Mouse (Mus musculus): Measurements from ENCODE around the gene Krt42. TPM values are rescaled to one million over a fixed set of nuclear protein-coding genes. Genes with fewer than 3 reads are reported as not detected.
"Not testable (repeated sequence)": the region's sequence is repeated elsewhere in the genome, so short reads cannot be mapped to it uniquely, and the experiment has no call there.

Krt42 gene
- polyA plus RNA-seq, 1 experiment from 2014 or later: not detected

- Histone ChIP-seq H3K9ac (no peak within 1 kb of the TSS), H3K36me3 (no peaks in the 10 kb centered on the region), H3K9me3 (replicated peaks) (no peaks in the 10 kb centered on the region), H3K4me1 (no peaks in the 10 kb centered on the region), H3K4me2 (no peak within 1 kb of the TSS), H3K27me3 (replicated peaks) (no peaks in the 10 kb centered on the region), H3K27ac (no peak within 1 kb of the TSS), H3K4me3 (no peak within 1 kb of the TSS)
- no peak for ATAC-seq
- 56% methylated on average over 7 of the region's 7 CpGs for WGBS (ENCODE audit: insufficient replicate concordance)
Observed at GRCm38 (mm10) chr11:100248852-100249465, 20.7 kb downstream of the Krt42 start, which contains the start of gene Krt16. Gene Krt16, minus strand, starts transcription at chr11:100248902.

- not testable (repeated sequence) for ATAC-seq; H3K36me3 ChIP-seq; H3K9me3 ChIP-seq (replicated peaks); H3K4me2 ChIP-seq; H3K4me1 ChIP-seq; H3K9ac ChIP-seq; H3K27ac ChIP-seq; H3K4me3 ChIP-seq; H3K27me3 ChIP-seq (replicated peaks)
- 46% methylated on average over 7 of the region's 7 CpGs for WGBS (ENCODE audit: insufficient replicate concordance)
Observed at GRCm38 (mm10) chr11:100246471-100246870, 23.2 kb downstream of the Krt42 start.

- H3K27ac ChIP-seq; H3K9me3 ChIP-seq (replicated peaks); H3K36me3 ChIP-seq; H3K27me3 ChIP-seq (replicated peaks); H3K4me1 ChIP-seq; H3K9ac ChIP-seq; ATAC-seq; H3K4me3 ChIP-seq; H3K4me2 ChIP-seq: not testable (repeated sequence)
- WGBS (ENCODE audit: insufficient replicate concordance): 79% methylated on average over 4 of the region's 4 CpGs
Observed at GRCm38 (mm10) chr11:100240272-100240671, 29.4 kb downstream of the Krt42 start.

GRCm38 (mm10) chr11:100221741-100222140, 47.9 kb downstream of the Krt42 start:
- no peak overlapping the region for H3K27ac ChIP-seq
- H3K9me3 ChIP-seq (replicated peaks): peaks cover 6% of the 10 kb centered on the region
- no peak overlapping the region for H3K4me3 ChIP-seq
- H3K27me3 ChIP-seq (replicated peaks): no peaks in the 10 kb centered on the region
- H3K36me3 ChIP-seq: no peaks in the 10 kb centered on the region
- ATAC-seq: no peak
- H3K4me1 ChIP-seq: no peaks in the 10 kb centered on the region
- H3K4me2 ChIP-seq: no peak overlapping the region
- H3K9ac ChIP-seq: no peak overlapping the region
- 47% methylated on average over 8 of the region's 8 CpGs for WGBS (ENCODE audit: insufficient replicate concordance)

- ATAC-seq: no peak
- Histone ChIP-seq H3K9ac (no peak overlapping the region), H3K27me3 (replicated peaks) (no peaks in the 10 kb centered on the region), H3K27ac (no peak overlapping the region), H3K4me2 (no peak overlapping the region), H3K9me3 (replicated peaks) (no peaks in the 10 kb centered on the region), H3K4me3 (no peak overlapping the region), H3K36me3 (no peaks in the 10 kb centered on the region), H3K4me1 (no peaks in the 10 kb centered on the region)
- WGBS (ENCODE audit: insufficient replicate concordance): 66% methylated on average over 4 of the region's 4 CpGs
Observed at GRCm38 (mm10) chr11:100219304-100219703, 50.4 kb downstream of the Krt42 start.

Other genes starting within 250 kb of the Krt42 start
- gene Krt33b, start 240.0 kb downstream of the Krt42 start, polyA plus RNA-seq (2016; fragmentation: Nextera tagmentation; extraction: Ambion mirVana): not detected in 2 replicates
- not detected in 2 replicates for gene Krt34, start 228.3 kb downstream of the Krt42 start, polyA plus RNA-seq (2016; fragmentation: Nextera tagmentation; extraction: Ambion mirVana)
- gene Krt31, start 219.3 kb downstream of the Krt42 start, polyA plus RNA-seq (2016; fragmentation: Nextera tagmentation; extraction: Ambion mirVana): not detected in 2 replicates
- gene Krt32, start 181.6 kb downstream of the Krt42 start, polyA plus RNA-seq (2016; fragmentation: Nextera tagmentation; extraction: Ambion mirVana): not detected in 2 replicates
- gene Krt35, start 173.6 kb downstream of the Krt42 start, polyA plus RNA-seq (2016; fragmentation: Nextera tagmentation; extraction: Ambion mirVana): not detected in 2 replicates
- gene Krt36, start 164.2 kb downstream of the Krt42 start, polyA plus RNA-seq (2016; fragmentation: Nextera tagmentation; extraction: Ambion mirVana): not detected in 2 replicates
- gene Krt13, start 148.3 kb downstream of the Krt42 start, polyA plus RNA-seq (2016; fragmentation: Nextera tagmentation; extraction: Ambion mirVana): not detected in 2 replicates
- gene Krt15, start 133.9 kb downstream of the Krt42 start, polyA plus RNA-seq (2016; fragmentation: Nextera tagmentation; extraction: Ambion mirVana): 0.28 and 0.36 TPM in 2 replicates
- 4.0 and 6.7 TPM in 2 replicates for gene Krt19, start 121.2 kb downstream of the Krt42 start, polyA plus RNA-seq (2016; fragmentation: Nextera tagmentation; extraction: Ambion mirVana)
- gene Krt9, start 76.6 kb downstream of the Krt42 start, polyA plus RNA-seq (2016; fragmentation: Nextera tagmentation; extraction: Ambion mirVana): not detected in 2 replicates
- gene Krt14, start 62.3 kb downstream of the Krt42 start, polyA plus RNA-seq (2016; fragmentation: Nextera tagmentation; extraction: Ambion mirVana): 1.1 and 1.7 TPM in 2 replicates
- gene Krt16, start 21.0 kb downstream of the Krt42 start, polyA plus RNA-seq (2016; fragmentation: Nextera tagmentation; extraction: Ambion mirVana): not detected in 2 replicates
- 0.27 and 0.30 TPM in 2 replicates for gene Krt17, start 8.8 kb downstream of the Krt42 start, polyA plus RNA-seq (2016; fragmentation: Nextera tagmentation; extraction: Ambion mirVana)
- gene Eif1, start 50.0 kb upstream of the Krt42 start, polyA plus RNA-seq (2016; fragmentation: Nextera tagmentation; extraction: Ambion mirVana): 1,823 and 1,858 TPM in 2 replicates
- not detected in 2 replicates for gene Gast, start 64.5 kb upstream of the Krt42 start, polyA plus RNA-seq (2016; fragmentation: Nextera tagmentation; extraction: Ambion mirVana)
- gene Hap1, start 86.3 kb upstream of the Krt42 start, polyA plus RNA-seq (2016; fragmentation: Nextera tagmentation; extraction: Ambion mirVana): 0.43 and 0.47 TPM in 2 replicates
- 23.9 and 24.3 TPM in 2 replicates for gene Jup, start 127.9 kb upstream of the Krt42 start, polyA plus RNA-seq (2016; fragmentation: Nextera tagmentation; extraction: Ambion mirVana)
- gene P3h4, start 145.0 kb upstream of the Krt42 start, polyA plus RNA-seq (2016; fragmentation: Nextera tagmentation; extraction: Ambion mirVana): 11.0 and 11.2 TPM in 2 replicates
- 20.1 and 23.8 TPM in 2 replicates for gene Fkbp10, start 145.8 kb upstream of the Krt42 start, polyA plus RNA-seq (2016; fragmentation: Nextera tagmentation; extraction: Ambion mirVana)
- gene Nt5c3b, start 171.9 kb upstream of the Krt42 start, polyA plus RNA-seq (2016; fragmentation: Nextera tagmentation; extraction: Ambion mirVana): 38.3 and 38.6 TPM in 2 replicates
- 0.12 and 0.32 TPM in 2 replicates for gene Klhl10, start 172.0 kb upstream of the Krt42 start, polyA plus RNA-seq (2016; fragmentation: Nextera tagmentation; extraction: Ambion mirVana)
- gene Klhl11, start 202.9 kb upstream of the Krt42 start, polyA plus RNA-seq (2016; fragmentation: Nextera tagmentation; extraction: Ambion mirVana): 3.6 and 4.8 TPM in 2 replicates

All from liver, embryonic 12.5 days (tissue).